Mouse (Mus musculus) Muller cell, postnatal 12 days (primary cell): Measurements from ENCODE around the gene Slit3.
A peak's percentile ranks its signal among the peaks of the same experiment; 100 is the strongest.

Experiments
- DNase-seq: peaks from one replicate; pipeline ENCODE4 v3.0.0-alpha.2; 2015; ENCODE audit errors: inconsistent ontology term

Slit3 gene

DNA sequence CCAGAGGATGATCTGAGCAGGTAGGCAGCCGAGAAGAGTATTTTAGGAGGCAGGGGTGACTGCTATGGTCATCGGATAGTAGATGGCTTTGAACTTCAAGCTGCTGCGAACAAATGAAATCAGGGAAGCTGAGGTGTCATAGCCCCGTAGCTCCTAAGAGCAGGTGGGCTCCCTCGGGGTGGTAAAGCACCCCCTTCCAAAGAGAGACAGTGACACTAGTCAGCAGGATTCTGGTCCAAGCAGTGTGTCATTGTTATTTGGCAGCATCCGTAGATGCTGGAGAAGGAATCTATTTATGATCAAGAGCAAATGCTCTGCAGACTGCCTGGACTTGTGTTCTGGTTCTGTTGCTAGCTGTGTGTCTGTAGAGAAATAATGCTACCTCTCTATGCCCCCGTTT is 154.3 kb downstream of the Slit3 start:
- DNase-seq = no peak

DNA sequence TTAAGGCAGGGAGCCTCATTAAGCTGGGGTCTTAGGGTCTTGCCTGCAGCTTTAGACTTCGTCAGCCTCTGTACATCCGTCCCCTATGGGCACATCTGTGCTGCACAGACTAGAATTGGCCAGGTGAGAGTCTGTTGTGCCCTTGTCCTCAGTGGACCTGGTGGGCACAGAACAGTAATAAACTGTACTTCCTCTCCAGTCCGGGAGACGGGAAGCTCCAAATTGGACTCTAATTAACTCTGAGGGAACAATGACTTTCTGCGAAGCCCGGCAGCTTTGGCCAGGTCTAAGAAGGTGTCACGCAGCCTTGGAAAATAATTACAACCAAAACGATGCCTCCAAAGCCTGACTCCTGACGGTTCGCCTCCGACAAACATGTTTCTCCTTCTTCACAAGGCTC is 155.0 kb downstream of the Slit3 start:
- no peak for DNase-seq

DNA sequence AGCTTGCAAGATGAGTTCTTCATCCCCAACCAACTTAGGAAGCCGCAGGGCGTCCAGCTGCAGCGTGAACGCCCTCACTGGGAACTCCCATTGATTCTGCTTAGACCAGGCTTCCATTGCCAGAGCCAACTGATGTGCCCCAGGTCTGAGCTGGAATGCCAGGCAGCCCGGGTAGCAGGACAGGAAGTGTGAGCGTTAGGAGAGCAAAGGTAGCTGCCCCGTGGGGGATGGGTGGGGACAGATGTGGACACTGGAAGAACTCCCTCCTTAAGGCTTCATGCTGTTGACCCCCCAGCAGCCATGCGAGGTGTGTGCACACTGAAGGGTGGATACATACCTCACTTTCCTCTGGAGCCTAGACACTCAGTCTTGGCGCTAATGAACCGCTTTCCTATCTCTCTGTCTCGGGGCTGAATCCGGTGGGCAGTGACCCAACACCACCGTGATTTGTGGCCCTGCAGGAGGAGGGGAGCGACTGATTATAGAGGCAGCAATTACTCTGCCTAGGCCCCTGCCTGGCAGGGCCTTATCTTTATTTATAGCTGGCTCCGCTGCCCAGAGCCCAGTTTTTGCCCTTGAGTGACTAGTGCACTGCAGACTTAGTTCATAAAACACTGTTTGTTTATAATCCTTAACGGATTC is 157.2 kb downstream of the Slit3 start:
- DNase-seq = no peak

DNA sequence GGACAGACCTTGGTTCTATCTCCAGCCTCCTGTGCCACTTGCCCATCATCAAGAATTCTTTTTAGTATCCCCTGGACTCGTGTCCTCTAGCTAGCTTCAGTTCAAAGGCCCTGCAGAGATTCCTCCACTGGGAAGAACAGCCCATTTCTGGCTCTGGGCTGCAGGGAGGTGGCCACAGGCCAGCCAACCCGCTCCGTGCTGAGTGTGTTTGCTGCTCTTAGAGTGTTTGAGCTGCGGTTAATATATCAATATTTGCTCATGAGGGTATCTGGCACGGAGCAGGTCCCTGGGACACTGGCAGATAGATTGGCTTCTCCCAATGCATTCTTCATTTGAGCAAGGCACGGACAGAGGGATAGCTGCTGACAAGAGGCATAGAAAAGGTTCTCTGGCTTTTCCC is 159.8 kb downstream of the Slit3 start:
- DNase-seq = no peak

DNA sequence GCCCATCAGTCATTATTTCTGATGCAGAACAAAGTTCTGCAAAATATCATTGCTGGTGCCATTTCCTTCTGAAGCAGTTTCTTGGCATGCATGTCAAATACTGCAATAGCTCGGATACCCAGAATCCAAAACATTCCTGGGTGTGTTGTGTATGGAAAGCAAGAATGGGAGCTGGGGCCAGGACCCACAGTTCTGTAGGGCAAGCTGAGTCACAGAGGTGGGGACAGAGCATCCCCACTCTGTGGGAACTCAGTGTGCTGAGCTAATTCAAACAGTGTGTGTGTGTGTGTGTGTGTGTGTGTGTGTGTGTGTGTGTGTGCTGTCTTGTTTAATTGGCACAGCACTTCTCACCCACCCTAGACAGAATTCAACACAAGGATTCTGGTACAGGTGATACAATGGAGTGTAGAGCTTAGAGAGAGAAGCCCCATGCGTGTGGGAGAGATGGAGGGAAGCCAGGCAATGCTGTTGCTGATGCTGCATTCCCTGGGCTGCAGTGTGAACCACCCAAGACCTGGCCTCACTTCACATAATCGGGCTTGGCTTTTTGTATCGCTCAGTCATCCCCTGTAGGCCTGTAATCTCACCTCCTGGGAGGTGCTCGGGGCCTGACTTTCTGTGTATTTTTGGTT is 161.1 kb downstream of the Slit3 start:
- peak; percentile 52 for DNase-seq

DNA sequence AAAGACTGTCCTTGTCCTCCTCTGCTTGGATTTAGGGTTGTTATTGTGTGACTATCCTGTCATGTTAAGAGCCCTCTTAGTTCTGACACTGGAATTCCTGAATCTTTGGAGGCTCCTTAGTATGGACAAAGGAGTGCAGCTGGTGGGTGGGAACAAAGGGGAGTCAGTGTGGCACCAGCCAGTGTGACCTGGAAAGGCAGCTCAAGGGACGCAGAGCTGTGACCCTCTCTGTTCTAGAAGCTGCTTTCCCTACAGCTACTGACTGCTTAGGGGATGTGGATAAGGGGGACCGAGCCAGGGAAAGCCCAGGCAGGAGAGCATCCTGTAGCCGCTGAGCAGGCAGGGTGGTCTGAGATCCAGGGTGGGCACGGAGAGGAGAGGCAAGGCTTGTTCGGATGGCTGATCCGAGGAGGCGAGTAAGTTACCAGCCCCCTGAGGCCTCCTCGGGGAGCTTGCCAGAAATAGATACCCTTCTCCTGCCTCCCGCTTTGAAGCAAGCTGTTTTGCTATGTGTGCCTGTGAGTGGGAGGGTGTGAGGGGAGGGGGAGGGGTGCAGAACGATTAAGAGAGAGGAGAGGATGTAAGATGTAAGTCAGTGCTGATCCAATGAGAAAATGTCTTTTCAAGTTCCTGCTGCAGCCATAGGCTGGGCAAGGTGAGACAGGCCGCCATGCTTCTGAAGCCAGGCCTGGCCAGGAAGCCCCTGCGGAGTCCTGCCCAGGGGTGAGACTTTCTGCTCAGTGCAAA is 162.0 kb downstream of the Slit3 start:
- DNase-seq = no peak

DNA sequence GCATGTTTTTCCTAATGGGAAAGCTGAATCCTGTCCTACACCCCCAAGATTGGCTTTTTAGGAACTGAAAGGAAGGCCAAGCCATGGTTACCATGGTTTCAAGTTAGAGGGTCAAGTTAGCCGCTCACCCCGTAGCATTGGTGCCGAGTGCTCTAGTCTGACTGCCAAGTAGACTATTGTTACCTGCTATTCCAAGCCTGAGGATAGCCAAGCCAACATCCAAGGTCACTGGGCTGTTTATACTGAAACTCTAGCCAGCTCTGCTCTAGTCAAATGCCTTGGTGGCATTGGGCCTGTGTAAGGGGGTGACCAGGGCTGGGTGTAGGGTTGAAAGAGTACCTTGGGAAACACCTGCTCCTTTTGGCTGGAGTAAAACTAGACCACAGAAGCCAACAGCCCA is 162.7 kb downstream of the Slit3 start:
- no peak for DNase-seq

DNA sequence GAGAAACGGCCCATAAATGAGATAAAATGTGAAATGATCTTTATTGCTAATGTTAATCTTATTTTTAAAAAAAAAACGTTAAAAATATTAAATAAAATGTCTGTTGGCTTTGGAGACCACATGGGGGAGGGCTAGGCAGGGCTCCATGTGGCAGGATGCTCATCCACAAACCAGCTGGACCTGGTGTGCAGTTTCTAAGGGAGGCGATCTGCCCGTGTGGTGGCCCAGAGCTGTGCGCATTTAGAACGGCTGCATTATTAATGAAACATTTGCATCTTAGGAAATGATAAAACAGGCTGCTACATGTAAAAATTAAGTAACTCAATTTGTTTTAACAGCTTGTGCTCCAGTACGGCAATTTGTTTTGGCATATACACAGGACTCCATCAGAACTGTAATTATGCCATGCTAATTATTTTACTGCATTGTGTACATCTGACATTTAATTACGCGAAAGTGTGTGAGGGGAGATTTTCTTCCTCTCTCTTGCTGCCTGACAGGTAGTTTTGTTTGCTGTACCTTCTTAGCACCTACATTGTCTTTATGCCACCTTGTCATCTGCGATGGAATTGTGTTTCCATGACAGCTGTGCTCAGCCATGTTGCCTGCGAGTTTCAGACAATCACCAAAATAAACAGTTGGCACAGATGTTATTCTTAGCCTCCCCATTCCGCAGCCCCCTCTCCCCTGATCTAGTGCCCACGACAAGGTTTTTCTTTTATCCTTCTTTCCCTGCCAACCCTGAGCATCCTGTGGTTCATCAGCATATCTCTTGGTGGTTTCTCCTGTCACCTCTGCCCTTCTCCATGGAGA is 165.8 kb downstream of the Slit3 start:
- no peak for DNase-seq

DNA sequence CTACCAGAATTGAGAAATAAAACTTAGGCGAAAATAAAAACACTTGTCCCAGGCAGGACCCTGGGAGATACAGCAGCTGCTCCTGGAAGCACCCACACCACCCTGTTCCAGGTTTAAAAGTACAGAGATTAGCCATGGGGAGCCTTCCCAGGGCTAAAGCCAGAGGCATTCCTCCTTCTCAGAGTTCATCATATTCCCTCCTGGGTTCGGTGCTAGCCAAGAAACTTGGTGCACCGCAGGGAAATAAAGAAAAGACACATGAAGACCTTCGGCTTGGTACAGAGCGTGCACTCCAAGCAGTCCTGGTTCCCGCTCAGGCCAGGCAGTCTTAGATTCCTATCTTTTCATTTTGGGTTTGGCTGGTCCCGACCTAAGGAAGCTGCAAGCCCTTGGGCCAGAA is 167.0 kb downstream of the Slit3 start:
- DNase-seq = no peak

DNA sequence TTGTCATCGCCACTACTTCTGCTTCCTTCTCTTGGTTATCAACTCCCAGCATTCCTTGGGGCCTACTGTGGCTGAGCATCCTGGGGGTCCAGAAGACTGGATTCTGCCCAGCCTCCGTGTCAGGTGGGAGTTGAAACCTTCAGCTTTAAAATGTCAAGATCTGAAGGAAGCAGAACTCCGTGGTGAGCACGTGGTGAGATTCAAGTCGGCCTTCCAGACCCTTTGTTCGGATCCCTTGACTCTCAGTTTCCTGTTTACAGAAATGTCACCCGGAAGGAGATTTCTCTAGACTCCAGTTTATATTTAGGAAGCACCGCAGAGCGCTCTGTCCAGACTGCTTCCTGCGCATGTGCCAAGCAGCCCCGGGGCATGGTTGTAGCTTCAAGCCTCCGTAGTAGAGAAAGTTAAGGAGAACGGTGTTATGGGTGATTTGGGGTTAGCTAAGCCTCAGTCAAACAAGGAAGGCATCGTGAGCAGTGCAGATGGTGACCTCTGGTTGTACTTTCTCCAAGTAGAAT is 167.8 kb downstream of the Slit3 start:
- no peak for DNase-seq

DNA sequence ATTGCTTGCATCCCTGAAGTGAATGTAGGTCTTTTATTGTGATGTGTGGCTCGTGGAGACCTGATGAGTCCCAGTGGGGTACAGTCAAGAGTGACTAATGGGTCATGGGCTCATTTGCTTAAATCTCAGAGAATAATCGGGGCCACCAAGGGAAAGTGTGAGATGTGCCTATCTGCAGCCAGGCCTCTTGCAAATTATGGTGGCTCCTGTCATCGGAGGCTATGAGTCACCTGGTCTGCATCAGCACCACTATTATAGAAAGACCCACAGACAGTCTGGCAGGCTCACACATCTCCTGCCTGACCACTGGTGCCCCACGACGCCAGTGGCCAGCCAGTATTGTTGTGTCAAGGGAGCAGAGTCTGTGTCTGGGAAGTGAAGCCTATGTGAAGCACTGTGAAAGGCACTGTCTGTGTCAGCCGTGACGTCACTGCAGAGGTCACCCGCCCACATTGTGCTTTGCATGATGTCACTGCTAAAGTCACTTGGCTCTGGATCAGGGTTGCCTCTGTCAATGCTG is 171.3 kb downstream of the Slit3 start:
- DNase-seq = peak; percentile 53

DNA sequence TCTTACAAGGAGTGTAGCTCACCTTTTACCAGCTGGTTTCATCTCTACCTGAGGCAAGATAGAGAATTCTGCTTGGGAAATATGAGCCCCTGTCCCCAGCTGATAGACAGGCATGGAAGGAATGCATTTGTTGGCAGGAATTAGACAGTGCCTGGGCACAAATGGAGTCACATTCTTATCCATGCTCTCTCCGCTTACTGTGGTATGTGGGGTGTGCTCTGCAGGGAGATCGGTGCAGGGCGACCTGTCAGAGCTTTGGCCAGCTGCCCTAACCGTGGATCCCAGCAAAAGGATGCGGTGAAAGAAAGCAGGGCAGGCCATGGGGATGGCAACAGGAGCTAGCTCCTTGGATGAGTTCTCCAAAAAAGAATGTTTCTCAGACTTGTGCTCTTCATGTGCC is 172.2 kb downstream of the Slit3 start:
- DNase-seq = peak; percentile 72

DNA sequence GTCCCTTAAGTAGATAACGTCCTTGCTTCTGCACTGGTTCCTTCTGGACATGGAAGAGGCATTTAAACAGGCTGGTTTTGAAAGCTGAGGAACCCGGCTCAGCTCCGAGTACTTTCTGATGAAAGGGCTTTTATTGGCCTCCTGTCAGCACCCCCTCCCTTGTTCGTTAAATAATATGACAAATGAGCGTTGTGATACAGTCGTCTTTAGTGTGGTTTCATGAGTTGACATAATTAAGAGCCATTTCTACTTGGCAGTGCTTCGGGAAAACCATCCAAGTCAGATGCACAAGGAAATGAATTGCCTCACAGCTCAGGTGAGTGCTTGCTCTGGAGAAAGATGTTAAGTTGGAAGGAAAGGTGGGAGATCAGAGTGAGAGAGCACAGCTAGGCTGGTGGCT is 173.6 kb downstream of the Slit3 start:
- no peak for DNase-seq

DNA sequence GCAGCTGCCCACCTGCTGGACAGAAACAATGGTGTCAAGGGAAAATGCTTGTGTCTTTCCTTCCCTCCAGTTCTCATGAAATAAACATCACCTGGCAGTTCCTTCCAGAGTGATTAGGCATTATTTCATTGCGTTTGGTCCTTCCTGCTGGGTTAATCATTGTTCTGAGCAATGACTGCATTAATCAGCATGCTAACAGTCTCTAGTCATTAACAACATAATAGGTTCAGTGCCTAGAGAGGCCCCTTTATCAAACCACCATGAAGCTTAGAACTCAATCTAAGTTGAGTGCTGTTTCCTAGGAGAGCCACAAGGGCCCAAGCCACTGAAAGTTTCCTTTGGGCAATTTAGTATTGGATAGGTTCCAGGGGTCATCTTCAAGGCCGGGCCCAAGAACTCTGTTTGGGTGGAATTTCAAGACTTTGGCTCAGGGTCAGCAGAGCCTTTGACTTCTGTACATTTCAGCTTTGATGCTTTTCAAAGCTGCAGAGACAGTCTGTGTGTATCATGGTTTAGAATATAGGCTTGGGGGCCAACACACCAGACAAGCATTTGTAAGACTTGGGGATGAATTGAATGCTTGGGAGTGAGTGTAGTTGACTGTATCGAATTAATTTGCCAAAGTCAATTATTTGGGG is 174.3 kb downstream of the Slit3 start:
- no peak for DNase-seq

DNA sequence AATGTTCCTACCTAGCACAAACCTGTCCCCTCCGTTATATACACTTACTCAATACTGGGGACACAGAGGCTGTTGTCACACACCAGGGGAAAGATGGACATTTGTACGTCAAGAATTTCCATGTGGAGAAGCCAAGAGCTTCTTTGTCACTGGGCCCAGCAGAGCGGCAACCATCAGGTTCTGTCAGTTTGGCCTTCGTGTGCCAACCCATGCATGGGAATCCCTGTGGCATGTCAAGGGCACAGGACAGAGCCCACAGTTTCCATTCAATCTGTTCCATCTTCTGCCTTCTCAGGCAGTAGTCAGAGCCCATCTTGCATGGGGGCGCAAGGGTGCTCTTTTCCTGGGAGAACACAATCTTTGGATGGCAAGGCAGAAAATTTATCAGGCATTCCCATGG is 175.8 kb downstream of the Slit3 start:
- DNase-seq = no peak

DNA sequence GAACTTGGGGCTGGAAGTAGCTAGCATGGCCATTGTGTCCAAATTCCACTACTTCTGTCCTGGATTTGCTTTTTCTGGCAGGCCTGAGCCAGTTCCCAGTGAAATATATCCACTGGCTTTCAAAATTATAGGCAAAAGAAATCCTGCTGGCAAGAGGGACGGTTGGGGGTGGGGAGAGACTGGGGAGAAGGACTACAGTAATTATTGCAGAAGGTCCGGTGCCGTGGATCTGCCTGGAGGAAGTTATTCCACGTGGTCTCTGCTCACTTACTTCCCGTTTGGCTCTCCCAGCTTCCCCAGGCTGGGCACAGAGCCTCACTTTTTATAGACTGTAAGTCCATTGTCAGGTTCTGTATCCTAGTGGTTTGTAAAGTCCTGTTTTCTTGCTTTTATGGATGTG is 176.3 kb downstream of the Slit3 start:
- DNase-seq = no peak

DNA sequence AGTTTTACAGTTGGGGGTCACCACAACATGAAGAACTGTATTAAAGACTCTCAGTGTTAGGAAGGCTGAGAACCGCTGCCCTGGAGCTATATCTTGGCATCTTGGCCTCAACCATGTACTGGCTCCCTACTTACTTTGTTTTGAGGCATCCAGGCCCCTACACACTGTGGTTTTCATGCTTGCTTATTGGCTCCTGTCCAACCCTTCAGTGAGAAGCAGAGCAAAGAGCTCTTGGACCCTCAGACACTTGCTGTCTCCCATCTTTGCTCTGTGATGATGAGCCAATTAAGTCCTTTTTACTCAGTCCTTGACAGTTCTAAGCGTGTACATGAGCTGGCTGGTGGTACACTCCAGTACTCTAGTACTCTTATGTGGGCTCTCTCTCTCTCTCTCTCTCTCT is 177.5 kb downstream of the Slit3 start:
- no peak for DNase-seq

DNA sequence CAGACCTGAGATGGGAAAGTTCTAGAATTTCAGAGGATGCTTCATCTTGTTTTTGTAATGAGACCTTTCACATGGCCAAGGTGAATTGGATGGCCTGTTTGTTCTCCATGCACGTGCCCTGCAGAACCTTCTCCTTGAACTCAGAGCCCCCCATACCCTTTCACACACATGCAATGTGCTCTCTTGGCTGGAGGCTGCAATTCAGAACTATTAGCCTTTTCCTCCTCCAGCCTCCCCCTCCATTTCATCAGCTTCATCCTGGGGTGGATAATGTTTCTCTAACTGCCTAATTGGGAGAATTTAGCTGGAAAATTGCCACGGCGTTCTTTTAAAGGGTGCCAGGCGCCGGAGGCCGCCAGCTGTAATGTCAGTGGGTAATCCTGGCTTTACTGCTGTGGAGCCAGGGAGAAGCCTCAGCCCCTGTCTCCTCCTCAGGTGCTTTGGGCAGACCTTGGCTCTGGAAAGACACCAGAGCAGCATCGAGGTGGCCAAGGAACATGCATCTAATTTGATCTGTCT is 178.9 kb downstream of the Slit3 start:
- peak; percentile 68 for DNase-seq

DNA sequence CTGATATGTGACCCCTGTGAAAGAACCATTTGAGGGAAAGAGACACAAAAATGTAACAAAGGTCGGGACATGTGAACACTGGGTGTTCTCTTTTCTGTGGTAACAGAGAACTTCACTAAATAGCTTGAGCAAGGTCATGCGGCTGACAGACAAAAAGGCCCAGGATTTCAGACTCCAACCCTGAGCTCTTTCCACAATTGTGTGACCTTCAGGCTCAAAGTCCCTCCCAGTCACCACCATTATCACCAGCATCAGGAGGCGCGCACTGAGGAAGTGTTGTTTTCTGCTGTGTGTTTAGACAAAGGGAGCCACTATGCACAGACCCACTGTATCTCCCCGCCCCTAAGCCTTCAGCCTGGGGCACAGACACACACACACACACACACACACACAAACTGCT is 181.2 kb downstream of the Slit3 start:
- DNase-seq = no peak

DNA sequence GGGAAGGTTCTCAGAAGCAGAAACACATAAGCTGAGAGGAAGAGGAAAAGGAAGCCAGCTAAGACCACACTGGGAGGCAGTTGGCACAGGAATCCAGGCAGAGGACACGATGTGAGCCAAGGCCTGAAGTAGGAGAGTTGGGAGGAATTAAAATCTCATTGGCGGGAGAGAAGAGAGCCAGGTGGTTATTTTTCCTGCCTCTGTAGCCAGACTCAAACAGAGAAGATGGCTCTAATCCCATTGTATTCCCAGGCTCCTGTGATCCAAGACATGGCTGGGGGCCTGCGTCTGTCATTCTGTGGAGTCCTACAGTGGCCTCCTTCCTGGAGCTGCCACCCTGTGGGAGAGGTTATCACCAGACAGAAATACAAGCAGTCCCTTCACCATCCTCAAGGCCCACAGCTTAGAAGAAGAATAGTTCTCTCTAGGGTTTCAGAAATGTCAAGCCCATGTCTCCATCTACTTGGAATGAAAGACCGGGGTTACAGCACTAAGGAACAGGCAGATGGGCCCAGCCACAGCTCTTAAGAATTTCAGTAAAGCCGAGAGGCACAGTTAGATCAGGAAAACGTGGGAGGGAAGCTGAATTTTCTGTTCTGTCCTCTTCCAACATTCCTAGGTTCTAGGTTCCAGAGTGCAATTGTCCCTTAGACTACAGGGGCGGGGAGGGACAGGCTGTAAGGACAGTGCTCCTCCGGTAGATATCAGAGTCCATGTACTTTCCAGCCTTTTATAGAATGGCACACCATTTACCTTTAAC is 183.4 kb downstream of the Slit3 start:
- DNase-seq = no peak
